Mouse (Mus musculus) forebrain, embryonic 16.5 days (tissue): Measurements from ENCODE around the gene Micu1. TPM values are rescaled to one million over a fixed set of nuclear protein-coding genes. Genes with fewer than 3 reads are reported as not detected.
A peak's percentile ranks its signal among the peaks of the same experiment; 100 is the strongest.

Experiments
- ATAC-seq: fragments of 200-750 bp; cut with Nextera tagmentation; 2 replicates; pipeline ENCODE4 v1.8.0; 2017; ENCODE audit warnings: mild to moderate bottlenecking, moderate library complexity
- H3K27ac ChIP-seq: fragments of 300-500 bp; sonication (generic); 2 replicates; pipeline ENCODE4 v1.5.1; 2014; ENCODE audit warnings: low read length, control low read depth
- H3K27me3 ChIP-seq: fragments of 300-500 bp; sonication (generic); replicated peaks from 2 replicates; pipeline ENCODE4 v1.6.1; 2014; ENCODE audit warnings: low read length; ENCODE audit not compliant: control insufficient read depth, insufficient read depth
- H3K36me3 ChIP-seq: fragments of 300-500 bp; sonication (generic); 2 replicates; pipeline ENCODE4 v1.6.1; 2014; ENCODE audit not compliant: control insufficient read depth, insufficient read depth
- H3K4me1 ChIP-seq: fragments of 300-500 bp; sonication (generic); replicated peaks from 2 replicates; pipeline ENCODE4 v1.6.1; 2014; ENCODE audit warnings: low read length; ENCODE audit not compliant: control insufficient read depth, insufficient read depth
- H3K4me2 ChIP-seq: fragments of 300-500 bp; sonication (generic); 2 replicates; pipeline ENCODE4 v1.6.1; 2014; ENCODE audit warnings: mild to moderate bottlenecking, low read length, control low read depth
- H3K4me3 ChIP-seq: fragments of 300-500 bp; sonication (generic); replicated peaks from 2 replicates; pipeline ENCODE4 v1.5.1; 2014; ENCODE audit warnings: mild to moderate bottlenecking, low read length, control low read depth
- H3K9ac ChIP-seq: fragments of 300-500 bp; sonication (generic); replicated peaks from 2 replicates; pipeline ENCODE4 v1.6.1; 2014; ENCODE audit warnings: low read depth, low read length, control low read depth
- H3K9me3 ChIP-seq: fragments of 300-500 bp; sonication (generic); 2 replicates; pipeline ENCODE4 v1.6.1; 2016; ENCODE audit warnings: low read length; ENCODE audit not compliant: control insufficient read depth
- WGBS: fragments of 180-500 bp; shearing (Covaris S2); extraction: QIAGEN DNeasy Blood & Tissue Kit; methylation state at CpG from one replicate; pipeline ENCODE4 v1.1.7; 2014; 5-methylcytosine and 5-hydroxymethylcytosine counted together
- polyA plus RNA-seq: library from polyadenylated mRNA; unstranded; fragments of >200 nt; fragmentation: Nextera tagmentation; extraction: Ambion mirVana; gene quantifications from 2 replicates; pipeline ENCODE4 v1.2.1, GENCODE M21; 2015

Gene Micu1
- polyA plus RNA-seq, 1 experiment from 2014 or later, result 76.0 TPM

- Histone ChIP-seq H3K36me3 (no peaks in the 10 kb centered on the region), H3K4me2 (no peak overlapping the region), H3K27ac (no peak overlapping the region), H3K9ac (no peak overlapping the region), H3K27me3 (no peaks in the 10 kb centered on the region), H3K4me1 (peaks cover 3% of the 10 kb centered on the region; the same call in 1 of the 2 replicates), H3K9me3 (no peaks in the 10 kb centered on the region), H3K4me3 (no peak overlapping the region)
- 55% methylated on average over 7 of the region's 7 CpGs for WGBS
- no peak for ATAC-seq
These were observed 7.0 kb downstream of the Micu1 start for GRCm38 (mm10) chr10:59709281-59709680.

GRCm38 (mm10) chr10:59710246-59710645, 8.0 kb downstream of the Micu1 start:
- no peak overlapping the region for H3K27ac ChIP-seq

GRCm38 (mm10) chr10:59712062-59712461, 9.8 kb downstream of the Micu1 start:
- no peaks in the 10 kb centered on the region for H3K27me3 ChIP-seq
- 92% methylated on average over 8 of the region's 8 CpGs for WGBS
- no peak overlapping the region for H3K4me3 ChIP-seq
- H3K9ac ChIP-seq, result no peak overlapping the region
- no peaks in the 10 kb centered on the region for H3K9me3 ChIP-seq
- no peaks in the 10 kb centered on the region for H3K36me3 ChIP-seq
- no peak overlapping the region for H3K4me2 ChIP-seq
- H3K4me1 ChIP-seq, result peaks cover 3% of the 10 kb centered on the region; the same call in 1 of the 2 replicates
- H3K27ac ChIP-seq, result no peak overlapping the region
- ATAC-seq, result no peak

More at GRCm38 (mm10) chr10:59710246-59710645, 8.0 kb downstream of the Micu1 start:
- ATAC-seq, result no peak
- H3K4me2 ChIP-seq, result no peak overlapping the region
- no peak overlapping the region for H3K9ac ChIP-seq
- H3K4me3 ChIP-seq, result no peak overlapping the region
- no peaks in the 10 kb centered on the region for H3K27me3 ChIP-seq
- no peaks in the 10 kb centered on the region for H3K9me3 ChIP-seq
- peaks cover 3% of the 10 kb centered on the region; the same call in 1 of the 2 replicates for H3K4me1 ChIP-seq
- no peaks in the 10 kb centered on the region for H3K36me3 ChIP-seq
- WGBS, result 96% methylated on average over 1 of the region's 1 CpGs

GRCm38 (mm10) chr10:59720017-59720416, 17.7 kb downstream of the Micu1 start:
- 94% methylated on average over 7 of the region's 7 CpGs for WGBS
- no peak for ATAC-seq

DNA sequence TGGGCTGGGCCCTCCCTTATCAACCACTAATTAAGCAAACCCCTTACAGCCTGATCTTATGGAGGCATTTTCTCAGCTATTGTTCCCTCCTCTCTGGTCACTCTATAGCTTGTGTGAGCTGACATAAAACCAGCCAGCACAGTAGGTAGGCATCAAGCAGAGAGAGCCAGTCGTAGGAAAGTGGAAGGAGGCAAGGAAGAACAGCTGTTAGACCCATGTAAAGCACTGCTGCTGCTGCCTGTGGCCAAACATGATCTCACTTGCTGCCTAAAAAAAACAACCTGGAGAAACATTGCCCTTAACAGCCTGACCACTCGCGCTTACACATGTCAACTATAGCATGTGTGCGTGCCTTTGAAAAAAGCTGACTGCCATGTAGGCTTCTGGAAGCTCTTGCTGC, 19.3 kb downstream of the Micu1 start:
- Histone ChIP-seq H3K9me3 (no peaks in the 10 kb centered on the region), H3K27me3 (no peaks in the 10 kb centered on the region)
- no peak for ATAC-seq

More at GRCm38 (mm10) chr10:59720017-59720416, 17.7 kb downstream of the Micu1 start:
- Histone ChIP-seq H3K4me2 (no peak overlapping the region), H3K27me3 (no peaks in the 10 kb centered on the region), H3K27ac (no peak overlapping the region), H3K9me3 (no peaks in the 10 kb centered on the region), H3K4me1 (no peaks in the 10 kb centered on the region; the same call in none of the 2 replicates), H3K36me3 (no peaks in the 10 kb centered on the region), H3K4me3 (no peak overlapping the region), H3K9ac (no peak overlapping the region)

DNA sequence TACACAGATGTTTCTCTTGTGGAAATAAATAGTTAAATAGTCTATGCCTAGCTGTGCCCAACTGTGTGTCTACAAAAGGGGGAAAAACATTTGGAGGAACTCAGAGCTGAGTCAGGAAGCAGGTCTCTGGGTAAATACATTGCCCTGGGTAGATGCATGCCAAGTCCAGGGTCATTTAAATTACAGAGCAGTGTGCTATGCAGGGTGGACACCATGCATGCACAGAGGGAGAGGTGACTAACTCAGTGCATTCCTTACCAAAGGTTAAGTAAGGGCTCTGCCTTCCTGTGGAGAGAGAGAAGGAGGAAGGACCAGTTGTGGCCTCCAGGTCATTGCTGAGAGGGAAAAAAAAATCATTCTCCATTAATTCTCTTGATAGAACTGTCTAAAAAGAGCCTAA, 22.4 kb downstream of the Micu1 start:
- H3K4me2 ChIP-seq, result no peak overlapping the region
- no peaks in the 10 kb centered on the region for H3K27me3 ChIP-seq
- ATAC-seq, result no peak
- H3K9me3 ChIP-seq, result no peaks in the 10 kb centered on the region
- no peaks in the 10 kb centered on the region for H3K36me3 ChIP-seq
- no peak overlapping the region for H3K27ac ChIP-seq
- no peak overlapping the region for H3K9ac ChIP-seq
- no peak overlapping the region for H3K4me3 ChIP-seq
- H3K4me1 ChIP-seq, result no peaks in the 10 kb centered on the region; the same call in 1 of the 2 replicates

More for the DNA sequence above, 19.3 kb downstream of the Micu1 start:
- Histone ChIP-seq H3K36me3 (no peaks in the 10 kb centered on the region), H3K9ac (no peak overlapping the region), H3K4me2 (no peak overlapping the region), H3K4me3 (no peak overlapping the region), H3K27ac (no peak overlapping the region), H3K4me1 (no peaks in the 10 kb centered on the region; the same call in 1 of the 2 replicates)
- WGBS, result 73% methylated on average over 4 of the region's 4 CpGs

DNA sequence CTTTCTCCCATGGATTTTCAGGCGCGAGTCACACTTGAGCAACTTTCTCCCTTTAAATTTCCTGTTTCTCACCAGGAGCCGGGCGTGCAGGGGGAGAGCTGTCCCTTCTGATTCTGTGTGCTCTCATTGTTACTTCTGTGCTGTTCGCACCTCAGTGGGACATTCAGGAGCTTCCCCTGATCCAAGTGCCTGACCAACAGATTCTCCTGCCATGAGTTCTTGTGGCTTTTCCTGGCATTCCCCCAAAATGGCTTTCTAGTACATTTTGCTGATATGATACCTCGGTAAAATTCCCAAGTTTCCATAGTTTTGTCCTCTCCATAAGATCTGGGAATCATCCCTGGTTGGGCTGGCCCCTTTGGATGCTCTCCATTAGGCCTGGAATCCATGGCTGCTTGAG, 25.0 kb downstream of the Micu1 start:
- H3K27ac ChIP-seq, result no peak overlapping the region
- H3K4me1 ChIP-seq, result no peaks in the 10 kb centered on the region; the same call in 1 of the 2 replicates
- no peak overlapping the region for H3K9ac ChIP-seq
- no peak overlapping the region for H3K4me2 ChIP-seq
- H3K27me3 ChIP-seq, result no peaks in the 10 kb centered on the region
- H3K36me3 ChIP-seq, result no peaks in the 10 kb centered on the region
- H3K4me3 ChIP-seq, result no peak overlapping the region
- WGBS, result 79% methylated on average over 6 of the region's 6 CpGs
- H3K9me3 ChIP-seq, result no peaks in the 10 kb centered on the region
- no peak for ATAC-seq

GRCm38 (mm10) chr10:59729261-59729660, 27.0 kb downstream of the Micu1 start:
- Histone ChIP-seq H3K27me3 (no peaks in the 10 kb centered on the region), H3K27ac (no peak overlapping the region), H3K9me3 (no peaks in the 10 kb centered on the region), H3K36me3 (no peaks in the 10 kb centered on the region), H3K4me2 (no peak overlapping the region), H3K4me3 (no peak overlapping the region), H3K4me1 (no peaks in the 10 kb centered on the region), H3K9ac (no peak overlapping the region)
- ATAC-seq, result no peak
- 89% methylated on average over 9 of the region's 9 CpGs for WGBS

- no peak overlapping the region for H3K4me3 ChIP-seq
- H3K4me1 ChIP-seq, result no peaks in the 10 kb centered on the region
- no peaks in the 10 kb centered on the region for H3K27me3 ChIP-seq
- no peak overlapping the region for H3K27ac ChIP-seq
- no peak overlapping the region for H3K9ac ChIP-seq
- 21% methylated on average over 4 of the region's 4 CpGs for WGBS
- peak; percentile 61 for ATAC-seq
- H3K9me3 ChIP-seq, result no peaks in the 10 kb centered on the region
- H3K4me2 ChIP-seq, result no peak overlapping the region
- no peaks in the 10 kb centered on the region for H3K36me3 ChIP-seq
These were observed 27.6 kb downstream of the Micu1 start for GRCm38 (mm10) chr10:59729842-59730241.

GRCm38 (mm10) chr10:59736027-59736598, 33.8 kb downstream of the Micu1 start:
- Histone ChIP-seq H3K4me1 (no peaks in the 10 kb centered on the region), H3K27ac (no peak overlapping the region), H3K36me3 (no peaks in the 10 kb centered on the region; the same call in 1 of the 2 replicates), H3K27me3 (no peaks in the 10 kb centered on the region), H3K4me3 (no peak overlapping the region), H3K4me2 (no peak overlapping the region), H3K9ac (no peak overlapping the region), H3K9me3 (no peaks in the 10 kb centered on the region)
- 65% methylated on average over 11 of the region's 11 CpGs for WGBS
- ATAC-seq, result no peak
